Mouse (Mus musculus) spleen, adult 18-20 months (tissue): Measurements from ENCODE around the gene Prkab1.
A peak's percentile ranks its signal among the peaks of the same experiment; 100 is the strongest.

Experiments
- DNase-seq, 2 experiments: peaks; one replicate each; pipeline ENCODE4 v3.0.0; 2022; ENCODE audit warnings: mixed read lengths in 2 of 2

The Prkab1 gene

GRCm38 (mm10) chr5:116024327-116024739 is at the start of gene Prkab1:
TSS of gene Prkab1 (minus strand) at chr5:116024508.
- peak; percentile 84 to 88 for DNase-seq

GRCm38 (mm10) chr5:116069618-116070017 is 45.3 kb upstream of the Prkab1 start:
- DNase-seq, result no peak

GRCm38 (mm10) chr5:116052826-116053225 is 28.5 kb upstream of the Prkab1 start:
- DNase-seq, result no peak

- DNase-seq, result no peak
Measured at GRCm38 (mm10) chr5:116052171-116052570, 27.9 kb upstream of the Prkab1 start.

GRCm38 (mm10) chr5:116049821-116050220 is 25.5 kb upstream of the Prkab1 start:
- DNase-seq, result no peak

DNA sequence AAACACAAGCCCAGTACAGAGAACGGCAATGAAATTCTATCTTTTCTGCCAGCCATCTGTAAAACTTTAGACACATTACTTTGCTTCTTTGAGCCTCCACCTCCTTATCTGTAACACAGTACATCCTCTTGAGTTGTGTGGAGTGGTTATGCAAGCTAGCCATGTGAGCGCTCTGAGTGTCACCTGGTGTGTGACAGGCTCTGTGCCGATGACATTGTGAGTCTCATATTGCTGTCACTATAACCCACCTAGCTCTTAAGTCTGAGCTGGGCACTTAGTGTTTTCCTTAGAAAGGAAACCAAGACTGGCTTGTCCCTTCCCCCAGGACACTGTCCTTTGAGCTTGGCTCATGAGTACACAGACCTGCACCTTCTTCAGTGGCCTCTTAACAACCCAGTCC is 24.0 kb upstream of the Prkab1 start:
- DNase-seq, result no peak

- no peak for DNase-seq
Measured at GRCm38 (mm10) chr5:116046246-116046645, 21.9 kb upstream of the Prkab1 start.

DNA sequence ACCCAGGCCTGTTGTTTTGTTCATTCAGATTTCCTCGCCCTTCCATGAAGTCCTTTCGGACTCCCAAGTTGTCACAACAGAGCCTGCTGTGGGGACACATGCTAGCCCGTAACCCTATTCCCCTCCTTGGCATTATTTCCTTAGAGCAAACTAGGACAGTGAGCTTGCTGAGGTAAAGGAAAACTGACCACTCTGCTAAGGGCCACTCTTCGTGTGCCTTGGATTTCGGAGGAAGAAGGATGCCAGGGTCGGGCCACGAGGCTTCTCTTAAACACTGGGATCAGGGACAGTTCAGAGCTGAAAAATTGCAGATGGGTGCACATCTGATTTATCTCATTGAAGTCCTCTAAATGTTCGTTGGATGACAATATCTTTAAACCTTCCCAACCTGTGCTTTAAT is 21.3 kb upstream of the Prkab1 start:
- no peak for DNase-seq

GRCm38 (mm10) chr5:116042241-116042640 is 17.9 kb upstream of the Prkab1 start:
- DNase-seq, result no peak

GRCm38 (mm10) chr5:116039706-116040105 is 15.4 kb upstream of the Prkab1 start:
- no peak for DNase-seq

GRCm38 (mm10) chr5:116037731-116038130 is 13.4 kb upstream of the Prkab1 start:
- no peak for DNase-seq

- DNase-seq, result no peak
Measured at GRCm38 (mm10) chr5:116036465-116036864, 12.2 kb upstream of the Prkab1 start.

GRCm38 (mm10) chr5:116031190-116031577 is 6.9 kb upstream of the Prkab1 start:
- peak in 1 of 2 experiments; percentile 61 for DNase-seq

DNA sequence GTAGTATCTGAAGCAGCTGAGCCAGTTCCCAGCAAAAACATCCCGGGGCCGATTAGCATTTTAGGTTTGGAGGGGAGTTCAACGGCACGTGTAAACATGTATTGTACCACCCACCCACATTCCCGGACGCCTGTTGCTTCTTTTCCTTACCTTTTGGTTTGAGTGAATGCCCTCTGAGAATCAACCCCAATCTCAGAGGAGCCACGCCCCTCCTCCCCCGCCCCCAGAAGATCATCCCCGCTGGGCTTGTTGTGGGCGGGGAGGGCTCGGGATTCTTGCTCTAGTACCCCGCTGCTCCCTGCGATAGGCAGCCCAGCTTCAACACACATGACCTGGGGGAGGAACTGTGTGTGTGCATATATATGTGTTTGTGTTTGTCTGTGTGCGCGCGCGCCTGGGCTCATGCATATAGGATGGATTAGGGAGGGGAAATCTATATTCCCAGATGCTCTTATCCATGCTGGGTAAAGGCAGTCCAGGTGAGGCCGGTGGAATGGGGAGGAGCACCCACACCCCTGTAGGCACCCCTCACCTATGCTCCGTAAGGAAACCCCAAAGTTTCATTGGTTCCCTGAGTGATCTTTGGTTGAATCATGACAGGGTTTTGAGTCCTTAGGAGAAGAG is 6.4 kb upstream of the Prkab1 start:
- no peak for DNase-seq

DNA sequence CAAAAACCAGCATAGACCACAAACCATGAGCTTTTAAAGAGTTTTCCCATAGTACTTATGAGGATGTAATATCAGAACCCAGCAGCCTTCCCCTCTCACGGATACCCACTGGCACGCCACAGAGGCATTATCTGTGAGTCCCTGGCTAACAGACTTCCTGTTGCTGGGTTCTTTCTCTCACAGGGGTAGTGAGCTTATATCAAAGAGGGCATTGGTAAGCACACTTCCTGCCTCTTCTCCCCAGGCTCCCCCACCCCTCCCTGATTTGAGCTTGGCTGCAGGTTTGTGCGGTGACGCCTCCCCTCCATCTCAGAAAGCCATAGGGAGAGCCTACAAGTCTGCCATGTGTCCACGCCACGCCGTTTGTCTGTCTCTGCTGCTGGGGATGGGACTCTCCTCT is 4.8 kb upstream of the Prkab1 start:
- no peak for DNase-seq

GRCm38 (mm10) chr5:116026561-116026960 is 2.3 kb upstream of the Prkab1 start:
- no peak for DNase-seq

GRCm38 (mm10) chr5:116026107-116026506 is 1.8 kb upstream of the Prkab1 start:
- no peak for DNase-seq

GRCm38 (mm10) chr5:116023821-116024284 is 455 bp downstream of the Prkab1 start:
- DNase-seq, result no peak

GRCm38 (mm10) chr5:116023251-116023661 is 1.1 kb downstream of the Prkab1 start:
- no peak for DNase-seq

DNA sequence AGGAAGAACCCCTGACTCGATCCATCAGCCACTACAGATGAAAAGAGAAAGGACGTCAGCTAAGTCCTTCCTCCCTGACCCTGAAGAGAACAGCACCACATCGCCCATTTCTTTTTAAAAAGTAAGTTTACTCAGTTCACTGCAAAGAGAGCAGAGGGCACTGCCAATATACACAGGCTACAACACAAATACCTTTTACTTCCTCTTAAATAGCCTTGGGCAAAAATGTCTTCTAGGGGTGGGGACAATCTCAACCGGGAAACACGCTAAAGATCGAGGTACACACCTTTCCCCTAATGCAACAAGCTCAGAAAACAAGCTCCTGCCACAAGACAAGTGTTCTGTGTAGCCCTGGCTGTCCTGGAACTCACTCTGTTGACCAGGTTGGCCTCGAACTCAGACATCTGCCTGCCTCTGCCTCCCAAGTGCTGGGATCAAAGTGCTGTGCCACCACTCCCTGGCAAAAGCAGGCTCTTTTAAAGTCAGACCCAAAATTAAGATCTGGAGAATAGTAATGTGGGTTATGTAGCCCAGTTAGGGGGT is 1.6 kb downstream of the Prkab1 start:
- no peak for DNase-seq

DNA sequence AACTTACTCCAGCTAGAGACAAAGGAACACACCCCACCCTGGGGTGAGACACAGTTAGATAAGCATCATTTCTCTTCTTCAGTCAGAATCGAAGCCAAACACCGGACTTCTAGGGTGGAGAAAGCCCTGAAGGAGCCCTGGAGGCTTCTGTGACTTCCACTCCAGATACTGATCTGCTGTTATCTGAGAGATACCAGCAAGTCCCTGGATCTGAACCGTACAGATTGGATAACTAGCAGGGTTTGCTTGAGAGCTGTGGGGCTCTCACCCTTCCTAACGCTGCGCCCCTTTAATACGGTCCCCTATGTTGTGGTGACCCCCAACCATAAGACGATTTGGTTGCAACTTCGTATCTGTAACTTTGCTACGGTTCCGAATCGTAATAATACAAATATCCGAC is 2.2 kb downstream of the Prkab1 start:
- DNase-seq, result no peak

DNA sequence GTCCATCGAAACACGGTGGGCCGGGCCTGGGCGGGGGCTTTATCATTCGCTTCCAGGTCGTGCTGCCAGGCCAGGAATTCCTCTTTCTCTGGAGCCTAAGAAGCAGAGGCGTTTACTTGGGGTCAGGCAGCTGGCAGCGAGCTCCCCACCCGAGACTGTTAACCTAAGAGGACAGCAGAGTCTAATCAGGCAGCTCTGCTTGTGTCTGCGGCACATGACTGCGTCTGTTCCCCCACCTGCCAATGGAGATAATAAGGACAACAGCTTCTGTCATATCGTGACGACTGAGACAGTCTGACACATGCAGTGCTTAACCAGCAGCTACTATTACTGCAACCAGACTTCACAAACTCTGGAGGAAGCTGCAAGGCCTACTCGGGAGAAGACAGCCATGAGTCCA is 2.8 kb downstream of the Prkab1 start:
- no peak for DNase-seq

GRCm38 (mm10) chr5:116019371-116019770 is 4.9 kb downstream of the Prkab1 start:
- no peak for DNase-seq

GRCm38 (mm10) chr5:116018784-116019183 is 5.5 kb downstream of the Prkab1 start:
- no peak for DNase-seq

DNA sequence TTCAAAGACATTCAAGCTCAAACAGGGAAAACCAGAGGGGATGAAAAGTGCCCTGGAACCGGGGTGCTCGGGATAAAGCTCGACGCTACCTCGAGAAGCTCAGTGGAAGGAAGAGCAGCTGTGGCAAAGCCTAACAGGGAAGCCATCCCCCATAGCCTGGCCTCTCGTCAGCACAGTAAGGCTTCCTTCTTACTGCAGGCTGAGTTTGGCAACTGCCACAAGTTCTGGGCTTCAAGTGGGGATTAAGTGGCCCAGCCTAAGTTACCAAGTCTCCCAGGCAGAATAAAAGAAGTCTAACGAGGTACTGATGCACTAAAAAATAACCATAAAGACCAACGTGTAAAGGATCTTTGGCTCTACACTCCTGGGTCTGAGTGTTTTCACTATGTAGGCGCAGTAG is 6.1 kb downstream of the Prkab1 start:
- DNase-seq, result no peak
